Mouse (Mus musculus) MEL (cell line): ENCODE data around the gene Rrp36.

Experiments used
- BHLHE40 ChIP-seq: IDR thresholded peaks from 2 replicates; pipeline ENCODE4 v1.6.1; 2012; ENCODE audit warnings: low read depth, mild to moderate bottlenecking, inconsistent platforms, low read length, improper control_type of control experiment, borderline replicate concordance
- CTCF ChIP-seq, 3 experiments: IDR thresholded peaks in 2 of 3; conservative IDR thresholded peaks in 1 of 3; 2 replicates each; pipeline ENCODE4 v1.5.1; 2011 to 2012; ENCODE audit warnings: low read length in 3 of 3, low read depth in 2 of 3, mild to moderate bottlenecking in 2 of 3, improper control_type of control experiment in 1 of 3, inconsistent platforms in 1 of 3, mixed read lengths in 1 of 3, moderate library complexity in 1 of 3; ENCODE audit not compliant: control insufficient read depth in 1 of 3, insufficient read depth in 1 of 3, poor library complexity in 1 of 3, severe bottlenecking in 1 of 3
- ETS1 ChIP-seq: IDR thresholded peaks from 2 replicates; pipeline ENCODE4 v1.6.1; 2012; ENCODE audit warnings: low read depth, mild to moderate bottlenecking, inconsistent platforms, low read length, improper control_type of control experiment, moderate library complexity
- HCFC1 ChIP-seq: IDR thresholded peaks from 2 replicates; pipeline ENCODE4 v1.6.1; 2012; ENCODE audit warnings: low read depth, mild to moderate bottlenecking, inconsistent platforms, low read length, improper control_type of control experiment, moderate library complexity
- MAZ ChIP-seq: IDR thresholded peaks from 2 replicates; pipeline ENCODE4 v1.6.1; 2012; ENCODE audit warnings: low read depth, mild to moderate bottlenecking, inconsistent platforms, low read length, improper control_type of control experiment
- NELFE ChIP-seq: IDR thresholded peaks from 2 replicates; pipeline ENCODE4 v1.6.1; 2011; ENCODE audit warnings: low read depth, low read length, improper control_type of control experiment
- POLR2A ChIP-seq, 2 experiments: IDR thresholded peaks; 2 replicates each; pipeline ENCODE4 v1.6.1; 2011 to 2012; ENCODE audit warnings: low read length in 2 of 2, mild to moderate bottlenecking in 2 of 2, control low read depth in 1 of 2, improper control_type of control experiment in 1 of 2, low read depth in 1 of 2, moderate library complexity in 1 of 2; ENCODE audit not compliant: control insufficient read depth in 1 of 2, insufficient read depth in 1 of 2, poor library complexity in 1 of 2

GRCm38 (mm10) chr17:46711612-46712271 is 37.6 kb upstream of the Rrp36 start:
- TF ChIP-seq POLR2A (IDR thresholded peaks at IDR 0.05; ENCODE audit: control insufficient read depth in 1 of 2, insufficient read depth in 1 of 2, low read depth in 1 of 2, low read length in 2 of 2, poor library complexity in 1 of 2) = no peak
- no peak for TF ChIP-seq HCFC1
- TF ChIP-seq CTCF (IDR thresholded peaks at IDR 0.05 in 2 of 3, conservative IDR thresholded peaks at IDR 0.05 in 1 of 3; ENCODE audit: control insufficient read depth in 1 of 3, insufficient read depth in 1 of 3, low read depth in 2 of 3, low read length in 3 of 3, poor library complexity in 1 of 3, severe bottlenecking in 1 of 3) = no peak
- TF ChIP-seq NELFE = no peak
- no peak for TF ChIP-seq MAZ
- TF ChIP-seq ETS1 = no peak
- TF ChIP-seq BHLHE40 = no peak
